Mouse (Mus musculus): ENCODE data around the gene Gpat3. TPM values are rescaled to one million over a fixed set of nuclear protein-coding genes. Genes with fewer than 3 reads are reported as not detected.

Gene Gpat3
- 1 to 10 TPM; 4.9 to 7.0 TPM for total RNA-seq (2021)
- long read RNA-seq, experiment 1, transcript Gpat3-201 (13 exons, 2,884 nt): major isoform, 6 of 6 reads
- long read RNA-seq, experiment 1, partial matches to known transcripts: 0 of 6 reads
- long read RNA-seq, experiment 1, other reads (novel, unspliced or antisense): 0 of 6 reads
- long read RNA-seq, experiment 2, transcript Gpat3-201 (13 exons, 2,884 nt): major isoform, 5 of 6 reads
- long read RNA-seq, experiment 2, partial matches to known transcripts: 0 of 6 reads
- long read RNA-seq, experiment 2, other reads (novel, unspliced or antisense): 1 of 6 reads

GRCm38 (mm10) chr5:100845485-100845847, at the start of gene Gpat3:
Gene Gpat3, plus strand, starts transcription at chr5:100845713.
- no peak for DNase-seq

GRCm38 (mm10) chr5:100798165-100798860, 47.2 kb upstream of the Gpat3 start, which contains the start of the genes Helq and Mrps18c:
Gene Helq, minus strand, starts transcription at chr5:100798598.
Gene Mrps18c, plus strand, starts transcription at chr5:100798627.
- DNase-seq: peak; percentile 86

- no peak for DNase-seq
Observed at GRCm38 (mm10) chr5:100818341-100818740, 27.2 kb upstream of the Gpat3 start.

GRCm38 (mm10) chr5:100819568-100820480, 25.7 kb upstream of the Gpat3 start:
- no peak for DNase-seq

GRCm38 (mm10) chr5:100820483-100821184, 24.9 kb upstream of the Gpat3 start, which contains the start of gene Abraxas1:
Gene Abraxas1, minus strand, starts transcription at chr5:100820965.
- peak; percentile 79 for DNase-seq

- no peak for DNase-seq
Observed at GRCm38 (mm10) chr5:100821375-100821774, 24.1 kb upstream of the Gpat3 start.

- DNase-seq: no peak
Observed at GRCm38 (mm10) chr5:100822826-100823225, 22.7 kb upstream of the Gpat3 start.

- no peak for DNase-seq
Observed at GRCm38 (mm10) chr5:100825975-100826374, 19.5 kb upstream of the Gpat3 start.

GRCm38 (mm10) chr5:100826531-100826930, 19.0 kb upstream of the Gpat3 start:
- no peak for DNase-seq

- DNase-seq: no peak
Observed at GRCm38 (mm10) chr5:100828701-100829100, 16.8 kb upstream of the Gpat3 start.

GRCm38 (mm10) chr5:100832680-100833079, 12.8 kb upstream of the Gpat3 start:
- DNase-seq: no peak

GRCm38 (mm10) chr5:100833841-100834240, 11.7 kb upstream of the Gpat3 start:
- DNase-seq: no peak

GRCm38 (mm10) chr5:100835862-100836538, 9.5 kb upstream of the Gpat3 start:
- no peak for DNase-seq

GRCm38 (mm10) chr5:100837907-100838306, 7.6 kb upstream of the Gpat3 start:
- no peak for DNase-seq

- DNase-seq: no peak
Observed at GRCm38 (mm10) chr5:100844485-100844884, 1.0 kb upstream of the Gpat3 start.

GRCm38 (mm10) chr5:100845848-100846598, 510 bp downstream of the Gpat3 start:
- peak; percentile 71 for DNase-seq

- no peak for DNase-seq
Observed at GRCm38 (mm10) chr5:100846599-100846920, 1.0 kb downstream of the Gpat3 start.

GRCm38 (mm10) chr5:100847143-100847542, 1.6 kb downstream of the Gpat3 start:
- no peak for DNase-seq

GRCm38 (mm10) chr5:100853963-100854362, 8.4 kb downstream of the Gpat3 start:
- DNase-seq: no peak

- DNase-seq: no peak
Observed at GRCm38 (mm10) chr5:100856552-100856951, 11.0 kb downstream of the Gpat3 start.

Measured in gastrocnemius, postnatal 25 days (tissue).